Mouse (Mus musculus): ENCODE data around the gene Tomm7. TPM values are rescaled to one million over a fixed set of nuclear protein-coding genes. Genes with fewer than 3 reads are reported as not detected.
"Not testable (repeated sequence)": the region's sequence is repeated elsewhere in the genome, so short reads cannot be mapped to it uniquely, and the experiment has no call there.

The Tomm7 gene
- total RNA-seq, 2 experiments from 2014 or later = 73.7 to 80.6 TPM

DNA sequence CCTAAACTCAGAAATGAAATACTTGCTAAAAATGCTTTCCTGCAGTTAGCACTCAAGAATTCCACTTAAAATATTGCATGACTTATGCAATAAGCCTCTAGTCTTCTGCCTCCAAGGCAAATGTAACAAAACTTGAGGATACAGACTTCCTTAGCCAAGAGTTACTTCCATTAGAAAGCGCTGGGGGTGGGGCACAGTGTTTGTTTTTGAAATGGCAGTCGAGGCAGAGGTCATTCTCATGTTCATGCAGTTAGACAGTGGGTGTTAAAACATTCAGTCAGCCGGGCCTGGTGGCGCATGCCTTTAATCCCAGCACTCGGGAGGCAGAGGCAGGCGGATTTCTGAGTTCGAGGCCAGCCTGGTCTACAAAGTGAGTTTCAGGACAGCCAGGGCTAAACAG, 5.8 kb downstream of the Tomm7 start:
- H3K27ac ChIP-seq = no peak overlapping the region
- no peak overlapping the region for H3K4me3 ChIP-seq
- no peak for DNase-seq (ENCODE audit: low spot score in 2 of 2)
- no peak for TF ChIP-seq CTCF (conservative IDR thresholded peaks at IDR 0.05)

- not testable (repeated sequence) for H3K27ac ChIP-seq; H3K4me3 ChIP-seq; DNase-seq (ENCODE audit: low spot score in 2 of 2)
Observed at GRCm38 (mm10) chr5:23835691-23836090, 8.3 kb downstream of the Tomm7 start.

- Histone ChIP-seq H3K4me3 (peak overlapping the region; percentile 29), H3K27ac (no peak overlapping the region)
- no peak for DNase-seq (ENCODE audit: low spot score in 2 of 2)
- TF ChIP-seq CTCF (conservative IDR thresholded peaks at IDR 0.05) = no peak
Observed at GRCm38 (mm10) chr5:23830897-23831752, 12.8 kb downstream of the Tomm7 start.

DNA sequence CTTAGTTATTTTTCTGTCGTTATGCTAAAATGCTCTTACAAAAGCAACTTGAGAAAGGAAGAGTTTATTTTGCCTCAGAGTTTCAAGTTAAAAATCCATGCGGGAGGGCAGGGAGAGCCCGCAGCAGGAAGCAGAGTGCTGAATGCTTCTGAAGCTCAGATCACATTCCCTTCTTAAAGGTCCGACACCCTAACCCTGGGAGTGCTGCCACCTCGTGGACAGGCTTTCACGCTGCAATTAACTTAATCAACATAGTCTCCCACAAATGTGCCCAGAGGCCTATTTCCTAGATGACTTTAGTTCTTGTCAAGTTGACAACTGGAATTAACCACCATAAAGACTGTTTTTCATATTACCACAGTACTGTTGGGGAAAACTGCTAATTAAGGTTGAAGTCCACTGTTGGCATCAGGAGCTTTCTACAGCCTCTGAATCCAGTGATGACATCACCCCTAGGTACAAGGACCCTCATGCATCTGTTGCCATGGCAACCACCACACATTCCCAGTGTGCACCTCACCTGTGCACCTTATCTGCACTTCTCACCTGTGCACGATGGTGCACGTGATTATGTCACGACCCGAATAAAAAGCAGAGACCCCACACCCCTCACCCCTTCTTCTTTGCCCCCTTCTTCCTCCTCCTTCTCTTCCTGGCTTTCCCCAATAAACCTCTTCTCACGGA, 17.5 kb downstream of the Tomm7 start:
- no peak overlapping the region for H3K27ac ChIP-seq
- H3K4me3 ChIP-seq = no peak overlapping the region
- peak in 1 of 2 experiments; percentile 68 for DNase-seq (ENCODE audit: low spot score in 2 of 2)
- TF ChIP-seq CTCF (conservative IDR thresholded peaks at IDR 0.05) = peak; percentile 89

GRCm38 (mm10) chr5:23824171-23824733, 19.7 kb downstream of the Tomm7 start:
- H3K4me3 ChIP-seq = no peak overlapping the region
- DNase-seq (ENCODE audit: low spot score in 2 of 2) = no peak
- H3K27ac ChIP-seq = no peak overlapping the region
- no peak for TF ChIP-seq CTCF (conservative IDR thresholded peaks at IDR 0.05)

GRCm38 (mm10) chr5:23822306-23822705, 21.7 kb downstream of the Tomm7 start:
- no peak for DNase-seq (ENCODE audit: low spot score in 2 of 2)
- no peak for TF ChIP-seq CTCF (conservative IDR thresholded peaks at IDR 0.05)
- Histone ChIP-seq H3K27ac (no peak overlapping the region), H3K4me3 (no peak overlapping the region)

DNA sequence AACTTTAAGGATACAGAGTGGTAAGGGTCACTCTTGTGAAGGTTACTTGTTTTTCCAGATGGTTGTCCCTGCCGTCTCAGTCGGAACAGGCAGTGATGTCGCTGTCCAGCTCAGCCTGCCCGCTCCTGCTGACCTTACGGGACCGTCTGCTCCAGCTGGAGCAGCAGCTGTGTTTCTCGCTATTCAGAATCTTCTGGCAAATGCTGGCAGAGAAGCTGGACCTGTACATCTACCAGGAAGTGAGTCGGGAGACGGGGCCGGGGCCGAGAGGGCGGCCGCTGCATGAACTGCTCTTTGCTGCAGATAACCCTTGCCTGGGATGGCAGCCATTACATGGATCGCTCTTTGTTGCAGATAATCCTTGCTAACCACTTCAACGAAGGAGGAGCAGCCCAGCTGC, 27.3 kb downstream of the Tomm7 start:
- DNase-seq (ENCODE audit: low spot score in 2 of 2) = no peak

GRCm38 (mm10) chr5:23814841-23815240, 29.1 kb downstream of the Tomm7 start:
- no peak overlapping the region for H3K27ac ChIP-seq
- no peak overlapping the region for H3K4me3 ChIP-seq
- TF ChIP-seq CTCF (conservative IDR thresholded peaks at IDR 0.05) = no peak
- DNase-seq (ENCODE audit: low spot score in 2 of 2) = no peak

More for the DNA sequence above, 27.3 kb downstream of the Tomm7 start:
- TF ChIP-seq CTCF (conservative IDR thresholded peaks at IDR 0.05) = no peak
- H3K4me3 ChIP-seq = no peak overlapping the region
- peak overlapping the region; percentile 15; the same call in 1 of the 2 replicates for H3K27ac ChIP-seq

GRCm38 (mm10) chr5:23792726-23793125, 51.2 kb downstream of the Tomm7 start:
- DNase-seq (ENCODE audit: low spot score in 2 of 2) = no peak
- Histone ChIP-seq H3K4me3 (no peak overlapping the region), H3K27ac (no peak overlapping the region)
- no peak for TF ChIP-seq CTCF (conservative IDR thresholded peaks at IDR 0.05)

DNA sequence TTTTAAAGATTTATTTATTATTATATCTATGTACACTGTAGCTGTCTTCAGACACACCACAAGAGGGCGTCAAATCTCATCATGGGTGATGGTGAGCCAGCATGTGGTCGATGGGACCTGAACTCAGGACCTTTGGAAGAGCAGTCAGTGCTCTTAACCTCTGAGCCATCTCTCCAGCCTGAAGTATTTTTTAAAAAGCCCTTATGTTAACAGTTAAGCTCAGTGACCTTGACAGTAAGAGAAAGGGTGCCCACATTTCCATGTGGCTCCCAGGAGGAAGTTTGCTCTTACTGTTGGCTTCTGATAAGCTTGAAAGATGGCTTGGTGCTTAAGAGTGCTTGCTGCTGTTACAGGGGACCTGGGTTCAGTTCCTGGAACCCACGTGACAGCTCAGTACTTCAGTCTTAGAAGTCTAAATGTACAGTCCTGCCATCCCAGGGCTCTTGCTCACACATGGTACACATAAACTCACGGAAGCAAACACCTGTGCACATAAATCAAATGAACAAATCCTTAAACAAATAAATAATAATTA, 54.8 kb downstream of the Tomm7 start:
- H3K27ac ChIP-seq = no peak overlapping the region
- H3K4me3 ChIP-seq = no peak overlapping the region
- no peak for DNase-seq (ENCODE audit: low spot score in 2 of 2)
- peak; percentile 30; the same call in 1 of the 2 replicates for TF ChIP-seq CTCF (conservative IDR thresholded peaks at IDR 0.05)

Other genes starting within 250 kb of the Tomm7 start
- 100 to 1,000 TPM; 142 to 155 TPM for gene Srpk2, start 159.5 kb downstream of the Tomm7 start, total RNA-seq (2021)
- gene Pus7, start 60.5 kb downstream of the Tomm7 start, total RNA-seq (2021) = 10 to 100 TPM; 14.6 to 17.7 TPM
- 10 to 100 TPM; 21.0 to 22.9 TPM for gene Rint1, start 56.5 kb downstream of the Tomm7 start, total RNA-seq (2021)
- gene Fam126a, start 186.5 kb upstream of the Tomm7 start, total RNA-seq (2021) = 10 to 100 TPM; 24.8 to 28.4 TPM